ENCODE assay signal across 8 mouse cellular contexts in genomic region chr6:33681778-33682640, GRCm38 (mm10).
DNase-seq lines count a peak whose midpoint lies in the region; ATAC-seq and TF ChIP-seq lines count a peak whose summit lies in the region.

No protein-coding gene starts in this region.

- WGBS in intestine, embryonic 14.5 days = 54% methylated on average over 10 of the region's 10 CpGs
- WGBS in liver, embryonic 14.5 days (ENCODE audit: insufficient replicate concordance) = 46% methylated on average over 10 of the region's 10 CpGs

- peak; percentile 40 for TF ChIP-seq CTCF in liver, embryonic 14.5 days (IDR thresholded peaks at IDR 0.05; ENCODE audit: low read depth)

- TF ChIP-seq EP300 in liver, embryonic 14.5 days (IDR thresholded peaks at IDR 0.05; ENCODE audit: low read depth) = no peak

- intact Hi-C loops in heart, postnatal 25 days (cut with DNase I) = no loop called here

- no peak overlapping the region for H3K27ac ChIP-seq in intestine, embryonic 14.5 days (ENCODE audit: low read depth)
- H3K27ac ChIP-seq in liver, embryonic 14.5 days = no peak overlapping the region

- peak; percentile 40 for DNase-seq in heart, postnatal 4 days
- no peak for DNase-seq in heart, postnatal 25 days (ENCODE audit: low spot score)
- DNase-seq in adrenal gland, adult 2 months = peak; percentile 30
- peak; percentile 51 for DNase-seq in embryo, embryonic 9.5 days (ENCODE audit: extremely low spot score)
- DNase-seq in intestine, embryonic 14.5 days (ENCODE audit: low spot score) = peak; percentile 58
- no peak for DNase-seq in liver, embryonic 14.5 days (ENCODE audit: low read depth in 3 of 3, low spot score in 3 of 3)
- DNase-seq in retina, embryonic 14.5 days (ENCODE audit: low spot score) = peak; percentile 75
- DNase-seq in T-cell, adult 2 months (ENCODE audit: low spot score) = no peak

- no peaks in the 10 kb centered on the region for H3K9me3 ChIP-seq in intestine, embryonic 14.5 days (ENCODE audit: control insufficient read depth, low read length)
- no peaks in the 10 kb centered on the region for H3K9me3 ChIP-seq in liver, embryonic 14.5 days (ENCODE audit: control insufficient read depth, low read length)

- H3K4me3 ChIP-seq in intestine, embryonic 14.5 days (ENCODE audit: low read depth, low read length) = no peak overlapping the region
- no peak overlapping the region for H3K4me3 ChIP-seq in liver, embryonic 14.5 days (ENCODE audit: insufficient read depth in 1 of 2, low read depth in 2 of 2, low read length in 2 of 2)

- H3K4me1 ChIP-seq in intestine, embryonic 14.5 days (replicated peaks; ENCODE audit: control insufficient read depth, insufficient read depth, low read length) = 0 out of 2 replicates have a peak, but pooled peaks cover 4% of the 10 kb centered on the region
- no peaks in the 10 kb centered on the region for H3K4me1 ChIP-seq in liver, embryonic 14.5 days (replicated peaks; ENCODE audit: control insufficient read depth in 2 of 2, insufficient read depth in 2 of 2, low read length in 1 of 2)

- H3K36me3 ChIP-seq in intestine, embryonic 14.5 days (ENCODE audit: control insufficient read depth, insufficient read depth, low read length) = no peaks in the 10 kb centered on the region
- no peaks in the 10 kb centered on the region for H3K36me3 ChIP-seq in liver, embryonic 14.5 days (replicated peaks; ENCODE audit: control insufficient read depth, insufficient read depth, low read depth)

- H3K27me3 ChIP-seq in intestine, embryonic 14.5 days (replicated peaks; ENCODE audit: control insufficient read depth, insufficient read depth, low read length) = no peaks in the 10 kb centered on the region
- H3K27me3 ChIP-seq in liver, embryonic 14.5 days (ENCODE audit: control insufficient read depth, insufficient read depth, low read length) = no peaks in the 10 kb centered on the region

- no peak overlapping the region for H3K4me2 ChIP-seq in intestine, embryonic 14.5 days (ENCODE audit: low read length)
- H3K4me2 ChIP-seq in liver, embryonic 14.5 days (ENCODE audit: low read depth) = no peak overlapping the region

- no peak for ATAC-seq in intestine, embryonic 14.5 days (replicated peaks; ENCODE audit: low FRiP score, low TSS enrichment, low read depth)
- no peak for ATAC-seq in liver, embryonic 14.5 days (ENCODE audit: insufficient read depth)

- H3K9ac ChIP-seq in intestine, embryonic 14.5 days (ENCODE audit: low read length) = no peak overlapping the region
- no peak overlapping the region for H3K9ac ChIP-seq in liver, embryonic 14.5 days (replicated peaks)

Comparison
In these comparisons a context has a peak if more than half of its experiments do, and no peak if none do; other contexts are left out.
1. DNase-seq: peak in heart, postnatal 4 days (single experiment), adrenal gland, adult 2 months (single experiment), embryo, embryonic 9.5 days (single experiment), intestine, embryonic 14.5 days (single experiment) and retina, embryonic 14.5 days (single experiment); none in heart, postnatal 25 days (single experiment), liver, embryonic 14.5 days (0 of 3) and T-cell, adult 2 months (single experiment).